Mouse (Mus musculus): ENCODE data around the gene Gm26661. TPM values are rescaled to one million over a fixed set of nuclear protein-coding genes. Genes with fewer than 3 reads are reported as not detected.

Gm26661 gene
- total and polyA plus RNA-seq, 3 experiments = not detected

GRCm38 (mm10) chr14:7838564-7839089 lies 47.2 kb downstream of the Gm26661 start (continued):
- TF ChIP-seq GABPA (IDR thresholded peaks at IDR 0.05; ENCODE audit: insufficient replicate concordance, low read depth, low read length) (no peak), ZMIZ1 (IDR thresholded peaks at IDR 0.05; ENCODE audit: low read depth, low read length) (no peak), CTCF (conservative IDR thresholded peaks at IDR 0.05 in 1 of 2, IDR thresholded peaks at IDR 0.05 in 1 of 2; ENCODE audit: low read depth in 2 of 2, low read length in 2 of 2) (no peak), PAX5 (IDR thresholded peaks at IDR 0.05; ENCODE audit: low read length) (no peak), TCF12 (IDR thresholded peaks at IDR 0.05; ENCODE audit: low read depth, low read length) (peak; percentile 47), MAZ (IDR thresholded peaks at IDR 0.05; ENCODE audit: low read depth, low read length) (no peak), BHLHE40 (IDR thresholded peaks at IDR 0.05; ENCODE audit: low read depth, low read length) (peak; percentile 57; the same call in 1 of the 2 replicates), ETS1 (conservative IDR thresholded peaks at IDR 0.05; ENCODE audit: low read depth, low read length) (peak; percentile 63), MYC (IDR thresholded peaks at IDR 0.05; ENCODE audit: low read depth, low read length) (no peak), JUND (conservative IDR thresholded peaks at IDR 0.05; ENCODE audit: low read depth, low read length) (no peak), JUN (IDR thresholded peaks at IDR 0.05; ENCODE audit: insufficient read depth, low read depth, low read length) (no peak), ZNF384 (IDR thresholded peaks at IDR 0.05; ENCODE audit: low read depth, low read length) (no peak), ZKSCAN1 (IDR thresholded peaks at IDR 0.05; ENCODE audit: borderline replicate concordance, low read depth, low read length) (no peak), E2F4 (IDR thresholded peaks at IDR 0.05; ENCODE audit: insufficient replicate concordance, low read depth, low read length) (no peak), SIN3A (IDR thresholded peaks at IDR 0.05; ENCODE audit: low read length) (0 out of 2 replicates have a peak, but pooled peaks have one; percentile 24), ZC3H11A (IDR thresholded peaks at IDR 0.05; ENCODE audit: low read depth, low read length) (no peak)

- TF ChIP-seq ZKSCAN1 (IDR thresholded peaks at IDR 0.05; ENCODE audit: borderline replicate concordance, low read depth, low read length) = no peak
- no peak for TF ChIP-seq ELF1 (IDR thresholded peaks at IDR 0.05; ENCODE audit: low read depth, low read length)
- no peak for TF ChIP-seq IRF4 (IDR thresholded peaks at IDR 0.05; ENCODE audit: low read depth, low read length)
- no peak for TF ChIP-seq JUND (conservative IDR thresholded peaks at IDR 0.05; ENCODE audit: low read depth, low read length)
- TF ChIP-seq TCF12 (IDR thresholded peaks at IDR 0.05; ENCODE audit: low read depth, low read length) = no peak
- TF ChIP-seq RAD21 (IDR thresholded peaks at IDR 0.05; ENCODE audit: low read depth, low read length) = no peak
- TF ChIP-seq MYC (IDR thresholded peaks at IDR 0.05; ENCODE audit: low read depth, low read length) = no peak
- TF ChIP-seq GABPA (IDR thresholded peaks at IDR 0.05; ENCODE audit: insufficient replicate concordance, low read depth, low read length) = no peak
- TF ChIP-seq ETS1 (conservative IDR thresholded peaks at IDR 0.05; ENCODE audit: low read depth, low read length) = no peak
- TF ChIP-seq USF1 (IDR thresholded peaks at IDR 0.05; ENCODE audit: low read depth, low read length) = no peak
- TF ChIP-seq ZC3H11A (IDR thresholded peaks at IDR 0.05; ENCODE audit: low read depth, low read length) = no peak
- no peak for TF ChIP-seq UBTF (IDR thresholded peaks at IDR 0.05; ENCODE audit: low read depth, low read length)
- TF ChIP-seq ZNF384 (IDR thresholded peaks at IDR 0.05; ENCODE audit: low read depth, low read length) = no peak
- no peak for TF ChIP-seq RCOR1 (conservative IDR thresholded peaks at IDR 0.05; ENCODE audit: low read depth, low read length)
- no peak for TF ChIP-seq SMC3 (IDR thresholded peaks at IDR 0.05; ENCODE audit: low read depth, low read length)
- no peak for TF ChIP-seq EP300 (IDR thresholded peaks at IDR 0.05; ENCODE audit: low read length)
Observed at GRCm38 (mm10) chr14:7839950-7840514, 48.6 kb downstream of the Gm26661 start.

More at GRCm38 (mm10) chr14:7839950-7840514, 48.6 kb downstream of the Gm26661 start:
- dilution Hi-C loops (cut with MboI; ENCODE audit: extremely low pct_ligation_motif_present, extremely low pct_unique_long_range_greater_than_20kb, low sequenced_read_pairs) = no loop called here
- H3K27me3 ChIP-seq (replicated peaks) = no peaks in the 10 kb centered on the region
- peaks cover 18 to 85% of the 10 kb centered on the region in 2 experiments for H3K4me1 ChIP-seq (ENCODE audit: control insufficient read depth in 1 of 2, insufficient read depth in 2 of 2)
- no peak overlapping the region for H3K9ac ChIP-seq (ENCODE audit: insufficient read depth, low read depth)
- DNase-seq (ENCODE audit: extremely low read depth) = no peak
- H3K79me2 ChIP-seq (replicated peaks; ENCODE audit: control insufficient read depth, extremely low read depth, insufficient read depth, poor library complexity, severe bottlenecking) = peaks cover 29% of the 10 kb centered on the region
- in situ Hi-C loops (cut with MboI; ENCODE audit: low pct_ligation_motif_present, low pct_unique_long_range_greater_than_20kb, low sequenced_read_pairs) = no loop called here
- no peak overlapping the region for H3K27ac ChIP-seq (ENCODE audit: insufficient read depth, low read depth)
- peaks cover 4 to 78% of the 10 kb centered on the region in 2 experiments for H3K36me3 ChIP-seq (replicated peaks in 1 of 2; ENCODE audit: control insufficient read depth in 1 of 2, insufficient read depth in 1 of 2, low read length in 1 of 2)
- H3K4me3 ChIP-seq (replicated peaks in 1 of 3; ENCODE audit: low read depth in 2 of 3, low read length in 2 of 3, poor library complexity in 1 of 3) = no peak overlapping the region
- H3K9me3 ChIP-seq (replicated peaks; ENCODE audit: low read length) = no peaks in the 10 kb centered on the region
- no peak overlapping the region for H3K4me2 ChIP-seq (ENCODE audit: insufficient read depth, low read depth, poor library complexity, severe bottlenecking)
